7 mouse cellular contexts compared by ENCODE assay signal in the genomic region with DNA sequence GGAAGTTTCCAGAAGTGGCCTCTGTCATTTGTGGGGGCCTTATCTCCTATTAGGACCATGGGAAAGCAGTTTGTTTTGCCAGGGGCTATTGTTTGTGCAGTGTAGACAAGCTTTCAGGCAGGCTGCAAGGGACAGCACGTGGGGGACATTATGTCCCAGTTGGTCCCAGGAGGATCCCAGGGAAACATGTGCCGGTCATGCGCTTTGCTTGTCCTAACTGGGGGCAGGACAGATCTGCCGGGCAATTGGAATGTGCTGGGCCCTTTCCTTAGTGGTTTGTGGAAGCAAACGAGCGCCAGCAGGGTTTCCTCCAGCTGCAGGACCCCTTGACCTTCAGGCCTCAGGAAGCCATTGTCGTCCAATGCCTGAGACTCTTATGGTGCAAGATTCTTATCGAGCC. TPM values are rescaled to one million over a fixed set of nuclear protein-coding genes. Genes with fewer than 3 reads are reported as not detected.
DNase-seq lines count a peak whose midpoint lies in the region; ATAC-seq lines count a peak whose summit lies in the region.

No protein-coding gene starts in this region.

- peak overlapping the region; percentile 95 for H3K27ac ChIP-seq in heart, embryonic 16.5 days (ENCODE audit: low read length)
- H3K27ac ChIP-seq in liver, embryonic 13.5 days = peak overlapping the region; percentile 71

- no peak overlapping the region for H3K4me2 ChIP-seq in heart, embryonic 16.5 days (ENCODE audit: low read depth, low read length)
- no peak overlapping the region for H3K4me2 ChIP-seq in liver, embryonic 13.5 days

- no peak overlapping the region for H3K4me3 ChIP-seq in heart, embryonic 16.5 days (ENCODE audit: low read length)
- H3K4me3 ChIP-seq in liver, embryonic 13.5 days (replicated peaks) = no peak overlapping the region

- no peak overlapping the region for H3K9ac ChIP-seq in heart, embryonic 16.5 days (ENCODE audit: low read length)
- H3K9ac ChIP-seq in liver, embryonic 13.5 days = peak overlapping the region; percentile 10

- no peaks in the 10 kb centered on the region for H3K9me3 ChIP-seq in heart, embryonic 16.5 days (replicated peaks; ENCODE audit: control insufficient read depth, low read length)
- H3K9me3 ChIP-seq in liver, embryonic 13.5 days (replicated peaks) = no peaks in the 10 kb centered on the region

- 38% methylated on average over 8 of the region's 8 CpGs for WGBS in heart, embryonic 16.5 days
- WGBS in liver, embryonic 13.5 days (ENCODE audit: insufficient replicate concordance) = 58% methylated on average over 8 of the region's 8 CpGs

- peak; percentile 63 for DNase-seq in adrenal gland, adult 2 months
- peak; percentile 60 to 68 for DNase-seq in adrenal gland, postnatal 36 days
- no peak for DNase-seq in liver, embryonic 13.5 days
- no peak for DNase-seq in c-Kit-positive CD71-positive TER-119-positive erythroid progenitor cells, embryonic 14.5 days (ENCODE audit: low spot score)
- no peak for DNase-seq in frontal cortex, postnatal 25 days (ENCODE audit: low spot score in 2 of 2)
- no peak for DNase-seq in spleen, adult 18-20 months

- no peaks in the 10 kb centered on the region for H3K27me3 ChIP-seq in heart, embryonic 16.5 days (ENCODE audit: control insufficient read depth, insufficient read depth, low read length)
- H3K27me3 ChIP-seq in liver, embryonic 13.5 days = no peaks in the 10 kb centered on the region

- ATAC-seq in heart, embryonic 16.5 days (replicated peaks; ENCODE audit: extremely low read depth, insufficient read depth, low FRiP score) = peak; percentile 78
- no peak for ATAC-seq in liver, embryonic 13.5 days (ENCODE audit: low read depth)

- H3K36me3 ChIP-seq in heart, embryonic 16.5 days (ENCODE audit: control insufficient read depth, insufficient read depth) = peaks cover 10% of the 10 kb centered on the region; the same call in 1 of the 2 replicates
- no peaks in the 10 kb centered on the region for H3K36me3 ChIP-seq in liver, embryonic 13.5 days

- peaks cover 86% of the 10 kb centered on the region for H3K4me1 ChIP-seq in heart, embryonic 16.5 days (ENCODE audit: control insufficient read depth, insufficient read depth, low read length)
- peaks cover 49% of the 10 kb centered on the region for H3K4me1 ChIP-seq in liver, embryonic 13.5 days (replicated peaks)

RNA-seq across cellular contexts. Expression of a gene that starts 41.4 kb away (rescaled TPM):
- total RNA-seq in adrenal gland, adult 2 months (2021) = 100 to 1,000 TPM; 424 to 599 TPM
- polyA plus RNA-seq in adrenal gland, adult 2 months (2012; rRNA removed) = 590 and 604 TPM in 2 replicates
- 100 to 1,000 TPM; 434 to 635 TPM for total RNA-seq in adrenal gland, postnatal 36 days (2021)
- 90.5 and 91.7 TPM in 2 replicates for polyA plus RNA-seq in heart, embryonic 16.5 days (2015; fragmentation: Nextera tagmentation; extraction: Ambion mirVana)
- polyA plus RNA-seq in liver, embryonic 13.5 days (2015; fragmentation: Nextera tagmentation; extraction: Ambion mirVana) = 8.4 and 10.0 TPM in 2 replicates

Comparison
In these comparisons a context has a peak if more than half of its experiments do, and no peak if none do; other contexts are left out.
1. DNase-seq: peak in adrenal gland, adult 2 months (single experiment) and adrenal gland, postnatal 36 days (2 of 2); none in liver, embryonic 13.5 days (single experiment), c-Kit-positive CD71-positive TER-119-positive erythroid progenitor cells, embryonic 14.5 days (single experiment), frontal cortex, postnatal 25 days (0 of 2) and spleen, adult 18-20 months (0 of 2).